Mouse (Mus musculus): Measurements from ENCODE around the gene Zdhhc16. TPM values are rescaled to one million over a fixed set of nuclear protein-coding genes. Genes with fewer than 3 reads are reported as not detected.

The Zdhhc16 gene
- total and polyA plus RNA-seq, 3 experiments = 30.3 to 54.3 (median 45.5) TPM

- Histone ChIP-seq H3K79me2 (replicated peaks; ENCODE audit: control insufficient read depth, extremely low read depth, insufficient read depth, poor library complexity, severe bottlenecking) (peaks cover 19% of the 10 kb centered on the region), H3K27me3 (replicated peaks) (no peaks in the 10 kb centered on the region), H3K27ac (ENCODE audit: insufficient read depth, low read depth) (no peak overlapping the region), H3K9me3 (replicated peaks; ENCODE audit: low read length) (no peaks in the 10 kb centered on the region), H3K4me1 (ENCODE audit: control insufficient read depth in 1 of 2, insufficient read depth in 2 of 2) (peaks cover 7 to 27% of the 10 kb centered on the region in 2 experiments), H3K4me2 (ENCODE audit: insufficient read depth, low read depth, poor library complexity, severe bottlenecking) (peak overlapping the region; percentile 85), H3K9ac (ENCODE audit: insufficient read depth, low read depth) (peak overlapping the region; percentile 36), H3K36me3 (replicated peaks in 1 of 2; ENCODE audit: control insufficient read depth in 1 of 2, insufficient read depth in 1 of 2, low read length in 1 of 2) (peaks cover 22 to 37% of the 10 kb centered on the region in 2 experiments), H3K4me3 (replicated peaks in 1 of 3; ENCODE audit: low read depth in 2 of 3, low read length in 2 of 3, poor library complexity in 1 of 3) (peak overlapping the region; percentile 82 to 93 (median 90))
- in situ Hi-C loops (cut with MboI; ENCODE audit: low pct_ligation_motif_present, low pct_unique_long_range_greater_than_20kb, low sequenced_read_pairs) = loop anchor here (10.0 kb wide), 1 partner anchor 50 kb away; the partner anchor contains the start of gene Frat2
- peak; percentile 44 for DNase-seq (ENCODE audit: extremely low read depth)
- no peak for TF ChIP-seq MAX (IDR thresholded peaks at IDR 0.05; ENCODE audit: low read length)
- TF ChIP-seq JUND (conservative IDR thresholded peaks at IDR 0.05; ENCODE audit: low read depth, low read length) = no peak
- TF ChIP-seq ZNF384 (IDR thresholded peaks at IDR 0.05; ENCODE audit: low read depth, low read length) = no peak
- TF ChIP-seq CTCF (conservative IDR thresholded peaks at IDR 0.05 in 1 of 2, IDR thresholded peaks at IDR 0.05 in 1 of 2; ENCODE audit: low read depth in 2 of 2, low read length in 2 of 2) = no peak
- no peak for TF ChIP-seq UBTF (IDR thresholded peaks at IDR 0.05; ENCODE audit: low read depth, low read length)
- dilution Hi-C loops (cut with MboI; ENCODE audit: extremely low pct_ligation_motif_present, extremely low pct_unique_long_range_greater_than_20kb, low sequenced_read_pairs) = no loop called here
Measured at GRCm38 (mm10) chr19:41894959-41895358, 38.3 kb upstream of the Zdhhc16 start.

DNA sequence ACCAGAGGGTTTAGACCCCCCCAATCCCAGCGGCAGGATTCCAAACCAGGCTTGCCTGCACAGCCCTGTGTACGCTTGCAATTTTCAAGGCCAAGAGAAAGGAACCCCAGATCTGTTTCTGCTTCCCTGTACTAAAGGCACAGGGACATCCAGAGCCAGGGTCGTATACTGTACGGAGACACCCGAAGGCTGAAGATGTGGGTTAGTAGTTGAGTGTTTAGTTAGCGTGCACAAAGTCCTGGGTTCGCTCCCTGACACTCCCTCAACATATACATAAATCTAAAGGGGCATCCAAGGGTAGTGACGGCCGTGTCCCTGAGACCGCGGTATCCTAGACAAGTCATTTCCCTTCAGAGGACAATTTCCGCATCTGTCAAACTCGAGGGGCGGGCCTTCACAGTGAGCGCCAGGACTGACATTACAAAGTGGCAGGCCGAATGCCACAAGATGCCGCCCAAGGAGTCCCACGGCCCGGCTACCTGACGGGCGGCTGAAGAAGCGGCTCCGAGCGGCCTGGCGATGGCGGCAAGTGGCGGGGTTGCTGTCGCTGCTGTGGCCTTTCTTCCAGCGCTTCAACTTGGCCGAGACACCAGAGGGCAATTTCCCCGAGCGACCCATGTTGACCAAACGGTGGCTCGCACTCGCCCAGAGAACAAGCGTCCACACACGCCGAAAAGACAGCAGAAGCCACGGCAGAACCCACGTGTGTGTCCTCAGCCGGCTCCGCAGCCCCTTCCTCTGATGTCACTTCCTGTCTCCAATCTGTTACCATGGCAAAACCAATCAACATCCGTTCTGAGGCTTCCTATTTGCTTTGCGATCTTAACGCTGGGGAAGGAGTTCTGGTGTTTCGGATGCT is 37.6 kb upstream of the Zdhhc16 start, which contains the start of gene Rrp12:
TSS of gene Rrp12 (minus strand) at position 714 of the 859 bp plus-strand sequence.
- Histone ChIP-seq H3K9me3 (replicated peaks; ENCODE audit: low read length) (no peaks in the 10 kb centered on the region), H3K4me2 (ENCODE audit: insufficient read depth, low read depth, poor library complexity, severe bottlenecking) (peak within 1 kb of the TSS; percentile 86), H3K79me2 (replicated peaks; ENCODE audit: control insufficient read depth, extremely low read depth, insufficient read depth, poor library complexity, severe bottlenecking) (peaks cover 19% of the 10 kb centered on the region), H3K27me3 (replicated peaks) (no peaks in the 10 kb centered on the region), H3K9ac (ENCODE audit: insufficient read depth, low read depth) (peak within 1 kb of the TSS; percentile 64), H3K4me3 (replicated peaks in 1 of 3; ENCODE audit: low read depth in 2 of 3, low read length in 2 of 3, poor library complexity in 1 of 3) (peak within 1 kb of the TSS; percentile 82 to 93 (median 90)), H3K36me3 (replicated peaks in 1 of 2; ENCODE audit: control insufficient read depth in 1 of 2, insufficient read depth in 1 of 2, low read length in 1 of 2) (peaks cover 16 to 30% of the 10 kb centered on the region in 2 experiments), H3K27ac (ENCODE audit: insufficient read depth, low read depth) (peak within 1 kb of the TSS; percentile 20; the same call in 1 of the 2 replicates), H3K4me1 (ENCODE audit: control insufficient read depth in 1 of 2, insufficient read depth in 2 of 2) (peaks cover 7 to 34% of the 10 kb centered on the region in 2 experiments)
- in situ Hi-C loops (cut with MboI; ENCODE audit: low pct_ligation_motif_present, low pct_unique_long_range_greater_than_20kb, low sequenced_read_pairs) = loop anchor here (10.0 kb wide), 1 partner anchor 51 kb away; the partner anchor contains the start of gene Frat2
- DNase-seq (ENCODE audit: extremely low read depth) = peak; percentile 95
- dilution Hi-C loops (cut with MboI; ENCODE audit: extremely low pct_ligation_motif_present, extremely low pct_unique_long_range_greater_than_20kb, low sequenced_read_pairs) = no loop called here
- TF ChIP-seq ZC3H11A (IDR thresholded peaks at IDR 0.05; ENCODE audit: low read depth, low read length) (no peak), RCOR1 (conservative IDR thresholded peaks at IDR 0.05; ENCODE audit: low read depth, low read length) (no peak), UBTF (IDR thresholded peaks at IDR 0.05; ENCODE audit: low read depth, low read length) (0 out of 2 replicates have a peak, but pooled peaks have one; percentile 40), GABPA (IDR thresholded peaks at IDR 0.05; ENCODE audit: insufficient replicate concordance, low read depth, low read length) (no peak), NRF1 (IDR thresholded peaks at IDR 0.05; ENCODE audit: low read depth, low read length) (0 out of 2 replicates have a peak, but pooled peaks have one; percentile 22), ELF1 (IDR thresholded peaks at IDR 0.05; ENCODE audit: low read depth, low read length) (peak; percentile 78), CHD2 (IDR thresholded peaks at IDR 0.05; ENCODE audit: low read length) (no peak), IRF4 (IDR thresholded peaks at IDR 0.05; ENCODE audit: low read depth, low read length) (0 out of 2 replicates have a peak, but pooled peaks have one; percentile 13), MAX (IDR thresholded peaks at IDR 0.05; ENCODE audit: low read length) (peak; percentile 99), BHLHE40 (IDR thresholded peaks at IDR 0.05; ENCODE audit: low read depth, low read length) (no peak), ZNF384 (IDR thresholded peaks at IDR 0.05; ENCODE audit: low read depth, low read length) (no peak), E2F4 (IDR thresholded peaks at IDR 0.05; ENCODE audit: insufficient replicate concordance, low read depth, low read length) (no peak), NELFE (IDR thresholded peaks at IDR 0.05; ENCODE audit: low read depth, low read length) (peak; percentile 76), KAT2A (IDR thresholded peaks at IDR 0.05; ENCODE audit: insufficient replicate concordance, low read length) (0 out of 2 replicates have a peak, but pooled peaks have one; percentile 12), MAFK (IDR thresholded peaks at IDR 0.05; ENCODE audit: insufficient replicate concordance, low read length) (no peak), TCF12 (IDR thresholded peaks at IDR 0.05; ENCODE audit: low read depth, low read length) (0 out of 2 replicates have a peak, but pooled peaks have one; percentile 18), EP300 (IDR thresholded peaks at IDR 0.05; ENCODE audit: low read length) (no peak), CTCF (conservative IDR thresholded peaks at IDR 0.05 in 1 of 2, IDR thresholded peaks at IDR 0.05 in 1 of 2; ENCODE audit: low read depth in 2 of 2, low read length in 2 of 2) (no peak), RAD21 (IDR thresholded peaks at IDR 0.05; ENCODE audit: low read depth, low read length) (no peak), JUN (IDR thresholded peaks at IDR 0.05; ENCODE audit: insufficient read depth, low read depth, low read length) (no peak), JUND (conservative IDR thresholded peaks at IDR 0.05; ENCODE audit: low read depth, low read length) (peak; percentile 37; the same call in 1 of the 2 replicates), USF1 (IDR thresholded peaks at IDR 0.05; ENCODE audit: low read depth, low read length) (peak; percentile 28; the same call in 1 of the 2 replicates), USF2 (conservative IDR thresholded peaks at IDR 0.05; ENCODE audit: low read depth, low read length) (no peak), TBP (conservative IDR thresholded peaks at IDR 0.05; ENCODE audit: low read depth, low read length) (peak; percentile 82), CHD1 (IDR thresholded peaks at IDR 0.05; ENCODE audit: low read depth, low read length) (no peak), MAZ (IDR thresholded peaks at IDR 0.05; ENCODE audit: low read depth, low read length) (peak; percentile 42; the same call in 1 of the 2 replicates), PAX5 (IDR thresholded peaks at IDR 0.05; ENCODE audit: low read length) (no peak), ZKSCAN1 (IDR thresholded peaks at IDR 0.05; ENCODE audit: borderline replicate concordance, low read depth, low read length) (no peak)
